Mouse (Mus musculus) E14TG2a.4 (cell line): ENCODE results near the gene Olfr1239.

Experiments
- CTCF ChIP-seq: conservative IDR thresholded peaks from 2 replicates; pipeline ENCODE4 v1.5.1; 2014; ENCODE audit warnings: low read length
- NANOG ChIP-seq: IDR thresholded peaks from 2 replicates; pipeline ENCODE4 v1.6.1; 2014; ENCODE audit warnings: borderline replicate concordance, low read length, mixed read lengths
- POU5F1 ChIP-seq: IDR thresholded peaks from 2 replicates; pipeline ENCODE4 v1.6.1; 2014; ENCODE audit warnings: low read length, borderline replicate concordance

DNA sequence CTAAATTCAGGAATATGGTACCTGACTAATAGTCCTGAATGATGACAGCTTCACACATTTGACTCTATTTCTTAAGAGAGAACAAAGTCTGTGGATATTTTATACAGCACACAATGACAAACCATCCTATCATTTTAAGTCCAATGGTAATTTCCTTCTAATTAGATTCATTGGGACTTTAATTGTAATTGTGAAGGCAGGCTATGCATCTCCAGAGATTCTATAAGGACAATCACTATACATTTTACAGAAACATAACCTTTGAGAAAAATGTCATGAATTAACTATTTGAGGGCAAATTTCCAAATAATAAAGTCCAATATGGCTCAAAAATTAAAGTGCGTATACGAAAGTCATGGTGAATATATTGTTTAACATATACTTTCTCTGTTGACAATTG, at the start of gene Olfr1239:
- TF ChIP-seq CTCF (no peak), NANOG (no peak), POU5F1 (no peak)
